Mouse (Mus musculus) macrophage (primary cell): ENCODE data around the gene Hspb6. TPM values are rescaled to one million over a fixed set of nuclear protein-coding genes. Genes with fewer than 3 reads are reported as not detected.

ENCODE experiments used
- H3K27ac ChIP-seq: fragments of 350-480 bp; formaldehyde crosslinking; 2 replicates; pipeline ENCODE4 v1.9.0; 2021
- H3K36me3 ChIP-seq: fragments of 350-480 bp; formaldehyde crosslinking; 2 replicates; pipeline ENCODE4 v1.9.0; 2021; ENCODE audit errors: inconsistent target
- H3K4me3 ChIP-seq: fragments of 350-480 bp; formaldehyde crosslinking; 2 replicates; pipeline ENCODE4 v1.9.0; 2021; ENCODE audit errors: inconsistent target
- H3K79me2 ChIP-seq: fragments of 350-480 bp; formaldehyde crosslinking; 2 replicates; pipeline ENCODE4 v1.9.0; 2021; ENCODE audit errors: inconsistent target
- WGBS: methylation state at CpG from one replicate; pipeline ENCODE4 v1.1.7; 2026; ENCODE audit warnings: inconsistent platforms; ENCODE audit not compliant: missing documents; 5-methylcytosine and 5-hydroxymethylcytosine counted together
- polyA plus RNA-seq: library from polyadenylated mRNA; stranded (reverse); fragments of 250-400 nt; gene quantifications from 3 replicates; pipeline ENCODE4 v1.2.4, GENCODE M21; 2018; ENCODE audit warnings: inconsistent platforms

Hspb6 gene
- polyA plus RNA-seq, 1 experiment from 2014 or later, result 7.5 TPM

GRCm38 (mm10) chr7:30587842-30588667 is 36.1 kb downstream of the Hspb6 start:
- peaks cover 35% of the 10 kb centered on the region for H3K79me2 ChIP-seq
- peak overlapping the region; percentile 94 for H3K4me3 ChIP-seq
- peaks cover 30% of the 10 kb centered on the region for H3K36me3 ChIP-seq
- H3K27ac ChIP-seq, result peak overlapping the region; percentile 57
- 2% methylated on average over 35 of the region's 67 CpGs for WGBS

- under 1% methylated on average over 49 of the region's 68 CpGs for WGBS
- Histone ChIP-seq H3K27ac (peak within 1 kb of the TSS; percentile 65), H3K79me2 (peaks cover 35% of the 10 kb centered on the region), H3K36me3 (peaks cover 25% of the 10 kb centered on the region), H3K4me3 (peak within 1 kb of the TSS; percentile 94)
Measured at GRCm38 (mm10) chr7:30588676-30589434, 36.9 kb downstream of the Hspb6 start, which contains the start of gene Kmt2b. Gene Kmt2b (minus strand): TSS chr7:30588726.

DNA sequence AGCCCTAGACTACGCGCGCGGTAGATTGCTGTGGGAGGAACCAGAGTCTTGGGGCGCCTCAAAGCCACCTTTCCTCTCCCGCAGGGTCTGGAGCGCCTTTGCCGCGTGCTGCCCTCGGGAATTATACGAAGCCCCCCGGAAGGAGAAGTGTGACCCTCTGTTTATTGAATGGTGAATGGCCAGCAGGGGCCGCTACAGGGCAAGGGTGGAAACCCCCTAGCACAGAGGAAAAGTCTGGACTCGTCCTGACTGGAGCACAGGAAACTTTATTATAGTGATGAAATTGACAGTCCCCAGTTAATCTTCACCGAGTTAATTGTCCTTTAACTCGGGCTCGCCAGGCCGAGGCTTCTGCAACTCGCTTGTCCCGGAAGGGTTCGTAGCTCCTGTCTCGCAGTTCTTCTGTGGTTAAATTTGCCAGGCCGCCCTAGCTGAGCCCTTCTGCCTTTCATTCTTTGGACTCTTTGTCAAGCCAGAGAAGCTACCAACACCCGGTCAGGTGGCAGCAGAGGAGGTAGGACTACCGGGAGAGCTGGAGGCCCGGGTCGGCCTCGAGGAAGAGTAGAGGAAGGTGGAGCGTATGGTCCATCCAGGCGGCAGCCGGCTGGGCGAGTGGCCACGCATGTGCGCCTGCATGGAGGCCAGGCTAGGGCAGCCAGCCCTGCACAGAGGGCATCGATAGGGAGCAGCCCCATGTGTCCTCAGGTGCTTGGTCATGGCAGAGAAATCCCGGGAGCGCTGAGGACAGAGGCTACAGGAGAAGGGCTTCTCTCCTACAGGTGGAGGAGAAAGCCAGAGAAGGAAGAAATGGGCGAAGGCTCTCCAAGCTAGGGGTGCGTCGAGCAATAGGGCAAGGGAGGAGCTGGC is 37.7 kb downstream of the Hspb6 start:
- Histone ChIP-seq H3K79me2 (peaks cover 35% of the 10 kb centered on the region), H3K36me3 (peaks cover 17% of the 10 kb centered on the region), H3K4me3 (peak overlapping the region; percentile 71), H3K27ac (peak overlapping the region; percentile 65)
- WGBS, result 30% methylated on average over 39 of the region's 40 CpGs

- no peak overlapping the region for H3K4me3 ChIP-seq
- 97% methylated on average over 9 of the region's 9 CpGs for WGBS
- H3K36me3 ChIP-seq, result peaks cover 3% of the 10 kb centered on the region; the same call in 1 of the 2 replicates
- H3K79me2 ChIP-seq, result peaks cover 22% of the 10 kb centered on the region
- no peak overlapping the region for H3K27ac ChIP-seq
Measured at GRCm38 (mm10) chr7:30590927-30591604, 39.1 kb downstream of the Hspb6 start.

GRCm38 (mm10) chr7:30591605-30591951 is 39.6 kb downstream of the Hspb6 start:
- 98% methylated on average over 4 of the region's 4 CpGs for WGBS
- Histone ChIP-seq H3K4me3 (no peak overlapping the region), H3K79me2 (peaks cover 16% of the 10 kb centered on the region), H3K27ac (no peak overlapping the region), H3K36me3 (no peaks in the 10 kb centered on the region)

DNA sequence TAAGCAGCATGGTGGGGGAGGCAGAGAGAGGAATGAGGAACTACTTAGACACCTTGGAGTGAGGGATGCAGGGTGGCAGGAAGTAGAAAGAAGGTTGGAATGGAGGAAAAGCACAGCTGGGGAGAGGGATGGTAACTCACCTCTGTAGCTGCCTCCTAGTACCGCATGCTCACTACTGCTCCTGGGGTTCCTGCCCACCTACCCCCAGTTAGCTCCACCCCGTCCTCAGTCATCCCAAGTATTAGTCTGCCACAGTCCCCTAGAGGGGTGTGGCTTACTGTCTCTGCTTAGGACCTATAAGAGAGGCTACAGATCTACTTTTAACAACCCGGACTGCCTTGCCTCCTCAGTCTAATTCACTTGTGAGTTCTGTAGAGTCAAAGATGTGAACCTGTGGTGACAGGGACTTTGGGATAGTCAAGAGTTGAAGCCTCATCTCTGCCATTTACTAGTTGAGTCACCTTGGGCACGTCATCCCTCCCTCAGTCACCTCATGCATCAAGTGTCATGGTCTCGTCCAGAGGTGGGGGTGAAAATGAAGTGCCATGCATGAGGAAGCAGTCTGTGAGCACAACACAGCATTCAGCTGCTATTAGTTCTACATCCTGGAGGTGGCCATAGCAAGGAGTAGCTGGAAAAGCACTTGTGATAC is 40.9 kb downstream of the Hspb6 start:
- H3K4me3 ChIP-seq, result no peak overlapping the region
- H3K27ac ChIP-seq, result no peak overlapping the region
- WGBS, result 61% methylated on average over 5 of the region's 5 CpGs

DNA sequence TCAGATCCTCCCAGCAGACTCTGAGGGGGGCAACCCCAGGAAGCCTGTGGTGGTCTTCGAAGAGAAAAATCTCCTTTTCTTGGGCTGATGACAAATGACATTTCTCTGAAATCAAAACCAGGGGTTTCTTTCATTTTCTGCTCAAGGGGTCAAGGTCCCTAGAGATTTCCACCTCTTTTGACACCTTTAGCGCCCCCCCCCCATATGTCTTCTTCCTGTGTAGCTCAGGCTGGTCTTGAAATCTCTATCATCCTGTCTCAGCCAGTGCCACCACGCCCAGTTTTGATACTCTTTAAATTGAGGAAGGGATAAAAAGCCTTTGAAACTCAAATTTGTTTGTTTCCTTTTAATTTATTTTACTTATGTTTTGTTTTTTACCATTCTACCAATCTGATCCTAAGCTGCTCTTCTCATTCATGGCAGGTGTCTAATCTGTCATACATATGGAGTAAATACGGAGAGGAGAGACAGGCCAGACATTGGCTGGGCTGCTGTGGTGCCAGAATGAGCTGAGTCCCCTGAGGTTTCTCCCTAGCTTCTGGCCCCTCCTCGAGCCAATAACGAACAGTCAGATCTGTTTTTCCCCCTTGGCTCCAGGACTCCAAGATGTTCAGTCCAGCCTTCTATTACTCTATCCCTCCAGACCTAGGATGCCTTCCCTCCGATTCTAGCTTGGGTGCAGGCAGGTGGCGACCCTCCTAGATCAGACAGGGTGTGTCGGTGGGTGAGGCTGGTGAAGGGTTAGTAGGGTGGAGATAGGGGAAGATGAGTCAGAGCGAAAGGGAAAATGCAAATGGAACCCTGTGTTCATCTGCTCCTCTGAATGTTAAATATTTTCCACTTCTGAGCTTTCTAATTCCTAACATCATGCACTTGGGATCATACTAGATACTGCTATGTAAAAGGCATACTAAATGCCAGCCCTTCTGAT is 41.9 kb downstream of the Hspb6 start:
- Histone ChIP-seq H3K27ac (no peak overlapping the region), H3K4me3 (no peak overlapping the region), H3K36me3 (no peaks in the 10 kb centered on the region), H3K79me2 (no peaks in the 10 kb centered on the region)
- 77% methylated on average over 10 of the region's 10 CpGs for WGBS

More for the DNA sequence above, 40.9 kb downstream of the Hspb6 start:
- H3K79me2 ChIP-seq, result peaks cover 3% of the 10 kb centered on the region
- H3K36me3 ChIP-seq, result no peaks in the 10 kb centered on the region

DNA sequence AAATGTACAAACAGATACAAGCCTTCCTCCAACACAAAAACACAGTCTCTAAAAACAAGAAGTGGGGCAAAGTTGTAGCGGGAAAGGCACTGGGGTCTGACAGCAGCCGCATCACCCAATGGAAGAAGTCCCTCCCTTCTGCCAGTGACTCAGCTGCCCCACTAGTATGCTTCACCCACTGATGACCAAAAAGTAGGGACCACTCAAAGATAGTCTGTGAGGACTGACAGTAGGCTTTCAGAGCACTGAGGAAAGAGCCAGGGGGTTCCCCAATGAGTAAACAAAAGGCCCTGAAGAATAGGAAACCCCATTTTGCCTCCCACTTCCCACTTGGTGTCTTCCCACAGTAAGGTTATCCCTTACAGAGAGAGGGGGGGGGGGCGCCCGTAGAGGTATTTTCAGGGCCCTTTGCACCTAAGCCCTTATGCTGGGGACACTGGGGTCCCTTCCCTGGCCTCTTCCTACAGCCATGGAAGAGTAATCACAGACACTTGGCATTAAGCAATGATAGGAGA is 42.6 kb downstream of the Hspb6 start:
- no peak overlapping the region for H3K4me3 ChIP-seq
- H3K36me3 ChIP-seq, result no peaks in the 10 kb centered on the region
- H3K79me2 ChIP-seq, result no peaks in the 10 kb centered on the region
- no peak overlapping the region for H3K27ac ChIP-seq
- 45% methylated on average over 4 of the region's 4 CpGs for WGBS

- H3K36me3 ChIP-seq, result no peaks in the 10 kb centered on the region
- no peak overlapping the region for H3K4me3 ChIP-seq
- no peak overlapping the region for H3K27ac ChIP-seq
- H3K79me2 ChIP-seq, result no peaks in the 10 kb centered on the region
- 96% methylated on average over 5 of the region's 5 CpGs for WGBS
Measured at GRCm38 (mm10) chr7:30596093-30596492, 44.1 kb downstream of the Hspb6 start.

- H3K79me2 ChIP-seq, result no peaks in the 10 kb centered on the region
- no peak overlapping the region for H3K27ac ChIP-seq
- H3K36me3 ChIP-seq, result no peaks in the 10 kb centered on the region
- no peak overlapping the region for H3K4me3 ChIP-seq
- 91% methylated on average over 5 of the region's 5 CpGs for WGBS
Measured at GRCm38 (mm10) chr7:30596811-30597210, 44.8 kb downstream of the Hspb6 start.

DNA sequence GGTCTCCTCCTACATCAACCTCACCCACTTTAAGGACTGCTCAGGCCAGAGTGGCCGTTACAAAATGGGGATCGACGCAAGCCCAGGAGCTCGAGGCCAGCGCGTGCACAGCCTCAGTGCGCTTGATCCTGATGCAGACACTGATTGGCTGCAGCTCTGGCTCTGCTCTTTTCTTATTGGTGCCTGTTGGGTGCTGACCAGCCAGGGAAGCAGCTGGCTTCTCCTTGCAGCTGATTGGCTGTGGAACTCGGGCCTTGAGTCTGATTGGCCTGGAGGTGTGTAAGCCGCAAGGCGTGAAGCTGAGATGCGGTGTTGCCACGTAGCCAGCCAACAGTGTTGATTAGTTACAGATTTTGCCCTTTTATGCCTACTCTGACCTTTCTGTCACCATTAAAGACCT is 46.8 kb downstream of the Hspb6 start, which contains the start of gene Zbtb32:
Gene Zbtb32 (minus strand): TSS at position 124 of the 400 bp plus-strand sequence.
- Histone ChIP-seq H3K27ac (no peak within 1 kb of the TSS), H3K36me3 (no peaks in the 10 kb centered on the region), H3K4me3 (no peak within 1 kb of the TSS), H3K79me2 (no peaks in the 10 kb centered on the region)
- 96% methylated on average over 12 of the region's 12 CpGs for WGBS

DNA sequence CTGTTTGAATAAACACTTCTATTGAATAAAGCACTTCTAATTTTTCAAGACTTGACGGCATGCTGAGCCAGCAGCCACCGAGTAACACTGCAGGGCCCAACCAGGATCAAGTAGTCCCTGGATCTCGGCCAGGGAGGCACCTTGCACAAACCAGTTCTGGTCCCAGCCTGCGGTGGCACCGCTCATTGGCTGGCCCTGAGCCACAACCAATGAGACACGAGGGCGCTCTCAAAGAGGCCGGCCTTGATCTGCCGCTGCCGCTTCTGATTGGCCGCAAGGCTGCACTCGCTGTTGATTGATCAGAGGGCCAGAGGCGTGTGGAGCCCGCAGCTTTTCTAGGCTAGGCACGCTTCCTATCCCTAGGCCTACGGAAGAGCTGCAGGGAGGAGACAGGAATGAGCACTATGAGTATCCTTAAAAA is 48.0 kb downstream of the Hspb6 start:
- Histone ChIP-seq H3K27ac (no peak overlapping the region), H3K4me3 (no peak overlapping the region), H3K36me3 (no peaks in the 10 kb centered on the region), H3K79me2 (no peaks in the 10 kb centered on the region)
- WGBS, result 11% methylated on average over 16 of the region's 16 CpGs
